Mouse (Mus musculus): ENCODE measurements around the gene Iqgap3.

- TF ChIP-seq CTCF (IDR thresholded peaks at IDR 0.05; ENCODE audit: low read depth) (no peak), EP300 (optimal IDR thresholded peaks at IDR 0.05) (no peak)
These were observed 450 bp downstream of the Iqgap3 start for GRCm38 (mm10) chr3:88082224-88082618.

All from stomach, postnatal 0 days (tissue).